Mouse (Mus musculus) left cerebral cortex, adult 18-20 months (tissue): ENCODE measurements around the gene Slc35e3. TPM values are rescaled to one million over a fixed set of nuclear protein-coding genes. Genes with fewer than 3 reads are reported as not detected.

Experiments used
- DNase-seq, 2 experiments: peaks; one replicate each; pipeline ENCODE4 v3.0.0; 2021 to 2022; ENCODE audit warnings: low spot score in 2 of 2, mixed read lengths in 1 of 2
- total RNA-seq, 2 experiments: library from RNA; stranded (reverse); gene quantifications; 2 replicates each; pipeline ENCODE4 v1.2.3; 2021

Slc35e3 gene
- total RNA-seq, 2 experiments from 2014 or later: 29.9 to 30.8 TPM

DNA sequence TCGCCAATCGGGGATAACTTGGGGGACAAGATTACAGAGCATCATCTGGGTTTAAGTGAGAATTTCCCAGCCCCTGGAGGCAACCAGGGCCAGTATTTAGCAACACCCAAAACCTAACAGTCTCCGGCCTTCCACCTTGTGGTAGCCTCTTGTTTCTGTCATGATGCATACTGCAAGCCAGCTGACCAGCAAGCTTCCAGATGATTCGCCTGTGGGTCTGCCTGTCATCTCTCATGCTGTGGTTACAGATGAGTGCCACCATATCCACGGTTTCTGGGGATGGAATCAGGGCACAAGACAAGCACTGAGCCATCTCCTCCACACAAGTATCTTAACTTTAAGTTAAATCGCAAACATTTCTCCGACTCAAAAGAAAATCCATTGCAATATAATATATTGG, 58.6 kb downstream of the Slc35e3 start:
- DNase-seq: no peak

DNA sequence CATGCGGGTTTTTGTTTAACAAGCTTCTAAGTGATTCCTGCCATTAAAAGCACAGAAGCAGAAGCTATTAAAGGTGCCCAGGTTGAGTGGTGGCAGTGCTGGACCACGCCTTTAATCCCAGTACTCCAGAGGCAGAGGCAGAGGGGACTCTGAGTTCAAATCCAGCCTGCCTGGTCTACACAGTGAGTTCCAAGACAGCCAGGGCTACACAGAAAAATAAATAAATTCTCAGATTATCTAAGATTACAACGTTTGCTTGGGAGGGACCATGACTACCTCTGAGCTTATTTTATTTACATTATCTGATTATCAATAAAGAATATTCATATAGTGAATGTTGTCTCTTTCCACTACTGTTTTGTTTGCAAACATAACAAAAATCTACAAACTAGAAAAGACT, 59.1 kb downstream of the Slc35e3 start:
- DNase-seq: no peak

DNA sequence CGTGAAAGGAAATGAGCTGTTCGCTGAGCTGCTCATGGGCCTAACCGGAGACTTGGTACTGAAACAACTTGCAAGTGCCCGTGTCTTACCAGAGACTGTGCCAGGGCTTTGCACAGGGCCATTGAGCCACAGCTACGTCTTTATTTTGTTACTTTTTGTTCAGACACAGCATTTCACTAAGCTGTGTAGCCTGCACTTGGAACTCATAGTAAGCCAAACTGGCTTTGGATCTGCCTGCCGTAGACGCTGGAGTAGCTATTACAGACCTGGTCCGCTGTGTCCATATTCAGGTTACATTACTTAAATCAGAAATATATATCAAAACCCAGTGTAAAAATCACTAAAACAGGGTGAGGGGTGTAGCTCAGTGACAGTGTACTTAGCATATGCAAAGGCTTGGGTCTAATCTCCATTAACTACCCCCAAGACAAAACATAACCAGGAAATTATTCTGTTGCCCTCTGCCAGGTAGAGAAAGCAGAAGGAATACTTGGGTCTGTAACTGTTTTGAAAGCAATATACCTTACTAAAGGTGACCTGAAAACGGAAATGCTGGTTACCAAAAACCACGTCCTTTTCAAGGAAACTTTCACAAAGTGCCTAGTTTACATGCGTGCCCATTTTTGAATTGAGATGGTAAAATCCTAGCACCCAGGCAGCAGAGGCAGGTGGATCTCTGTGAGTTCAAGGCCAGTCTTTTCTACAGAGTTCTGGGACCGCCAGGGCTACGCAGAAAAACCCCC, 60.1 kb downstream of the Slc35e3 start:
- DNase-seq: no peak

DNA sequence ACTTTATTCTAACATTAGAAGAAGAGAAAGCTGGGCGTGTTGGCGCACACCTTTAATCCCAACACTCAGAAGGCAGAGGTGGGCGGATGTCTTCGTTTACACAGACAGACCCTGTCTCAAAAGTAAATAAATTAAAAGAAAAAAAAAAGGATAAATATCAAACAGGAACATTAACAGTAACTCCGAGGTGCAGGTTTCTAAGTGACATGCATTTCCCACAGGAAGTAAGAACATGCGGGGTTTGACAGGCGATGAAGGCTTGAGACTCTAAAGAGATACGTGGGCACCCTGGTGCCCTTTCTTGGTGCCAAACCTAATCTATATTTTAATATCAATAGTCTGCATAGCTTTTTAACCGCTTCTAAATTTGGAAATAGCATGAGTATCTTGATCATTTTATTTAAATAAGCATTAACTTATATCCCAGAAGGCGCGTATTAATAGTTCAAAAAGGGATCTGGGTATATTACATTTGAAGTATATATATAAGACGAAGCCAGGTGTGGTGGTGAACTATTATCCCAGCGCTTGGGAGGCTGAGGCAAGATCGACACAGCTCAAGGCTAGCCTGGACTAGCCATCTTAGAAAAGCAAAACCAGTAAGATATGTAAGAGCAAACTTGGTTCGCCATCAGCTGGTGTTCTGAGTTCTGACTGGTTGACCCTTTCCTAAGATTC, 60.9 kb downstream of the Slc35e3 start:
- DNase-seq: no peak

DNA sequence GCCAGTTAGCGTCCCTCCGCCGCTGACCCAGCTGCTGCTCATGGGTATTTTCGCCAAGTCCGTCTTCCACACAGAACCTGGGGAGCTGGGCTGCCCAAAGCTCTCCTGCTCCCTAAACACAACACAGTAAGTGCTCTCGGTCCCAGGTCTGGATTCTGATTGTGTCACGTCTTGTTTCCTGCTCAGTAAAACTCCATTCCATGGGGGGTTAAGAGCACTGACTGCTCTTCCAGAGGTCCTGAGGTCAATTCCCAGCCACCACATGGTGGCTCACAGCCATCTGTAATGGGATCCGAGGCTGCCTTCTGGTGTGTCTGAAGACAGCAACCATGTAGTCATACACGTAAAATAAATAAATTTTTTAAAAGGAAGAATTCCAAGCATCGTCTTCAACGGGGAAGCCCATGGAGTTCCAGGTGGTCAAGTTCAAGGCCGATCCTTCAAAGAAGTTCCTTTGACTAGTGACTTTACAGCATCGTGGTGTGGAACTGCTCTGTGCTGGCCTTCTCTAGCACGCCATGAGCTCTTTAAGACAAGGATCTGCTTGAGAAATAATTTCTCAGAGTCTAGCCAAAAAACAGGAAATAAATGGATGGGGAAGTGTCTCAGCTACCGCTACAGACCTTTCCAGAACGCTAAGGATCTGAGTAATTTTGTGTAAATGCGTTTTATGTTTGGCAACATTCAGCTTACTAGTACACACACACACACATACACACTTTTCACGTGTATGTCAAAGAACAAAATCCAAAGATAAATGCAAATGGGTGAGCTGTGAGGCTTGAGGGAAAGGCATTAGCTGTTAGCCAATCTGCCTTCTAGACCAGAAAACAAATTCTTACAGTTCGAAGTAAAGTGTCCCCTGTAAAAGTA, 61.6 kb downstream of the Slc35e3 start:
- DNase-seq: no peak

DNA sequence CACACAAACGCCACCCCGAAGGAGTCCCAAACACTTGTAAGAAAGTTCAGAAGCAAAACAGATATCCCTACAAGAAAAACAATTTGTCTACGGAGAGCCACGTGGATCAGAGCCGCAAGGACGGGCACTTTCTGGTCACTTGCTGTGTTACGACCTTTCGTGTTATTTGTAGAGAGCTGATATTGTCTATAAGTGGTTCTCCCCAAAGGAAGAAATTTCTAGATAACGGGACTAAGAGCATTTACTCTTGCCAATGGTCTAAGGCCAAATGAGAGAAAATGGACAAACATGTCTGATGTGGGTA, 62.5 kb downstream of the Slc35e3 start:
- DNase-seq: no peak

Other genes starting within 250 kb of the Slc35e3 start
- gene Cpm, start 116.9 kb downstream of the Slc35e3 start, total RNA-seq: 1 to 10 TPM; 4.2 TPM
- gene Mdm2, start 35.6 kb downstream of the Slc35e3 start, total RNA-seq: 10 to 100 TPM; 53.5 to 56.2 TPM
- 10 to 100 TPM; 14.0 to 14.7 TPM for gene Nup107, start 46.3 kb upstream of the Slc35e3 start, total RNA-seq
- 10 to 100 TPM; 56.7 to 65.4 TPM for gene Rap1b, start 99.7 kb upstream of the Slc35e3 start, total RNA-seq